11 mouse cellular contexts compared by ENCODE assay signal in the genomic region with DNA sequence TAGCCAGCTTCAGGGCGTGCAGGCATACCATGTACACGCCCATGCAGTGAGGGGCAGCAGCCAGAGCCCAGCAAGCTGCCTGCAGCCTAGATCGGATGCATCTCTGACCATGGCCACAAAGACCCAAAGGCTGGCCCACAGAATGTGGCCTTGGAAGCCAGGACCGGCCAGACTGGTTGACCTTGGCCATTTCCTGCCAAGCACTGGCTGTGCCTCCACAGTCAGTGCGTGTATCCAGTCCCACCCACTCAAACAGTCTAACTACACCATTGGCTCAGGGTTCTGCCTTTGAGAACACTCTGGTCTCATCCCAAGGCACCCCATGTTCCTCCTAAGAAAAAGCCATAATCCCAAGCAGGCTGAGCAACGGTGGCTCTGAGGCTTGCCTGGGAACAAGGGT.
DNase-seq lines count a peak whose midpoint lies in the region; ATAC-seq and TF ChIP-seq lines count a peak whose summit lies in the region.
"Had no signal": no experiment of that assay in that cellular context is flagged by ENCODE, and none has a peak within 500 bp of the region (broad histone marks: within the 10 kb centered on the region; RNA-seq: fewer than 3 reads in every experiment).

No protein-coding gene starts in this region.

- peak; percentile 12 for DNase-seq in kidney, adult 9 months
- no peak for DNase-seq in kidney, adult 8-10 months
- no peak for DNase-seq in spleen, adult 2 months (ENCODE audit: low read depth in 1 of 2, low spot score in 2 of 2)
- DNase-seq in spleen, postnatal 10 days (ENCODE audit: low spot score in 2 of 2) = no peak
- DNase-seq in testis, postnatal 14 days (ENCODE audit: low spot score) = peak; percentile 72
- DNase-seq in frontal cortex, postnatal 25 days (ENCODE audit: low spot score in 2 of 2) = no peak
- DNase-seq: gastrocnemius, postnatal 36 days had no signal

- no peaks in the 10 kb centered on the region for H3K9me3 ChIP-seq in hindbrain, embryonic 12.5 days (replicated peaks)
- H3K9me3 ChIP-seq: megakaryocyte, embryonic 14.5 days had no signal

- no peaks in the 10 kb centered on the region for H3K4me1 ChIP-seq in spleen, adult 2 months (ENCODE audit: control insufficient read depth, insufficient read depth, insufficient read length)
- peaks cover 77% of the 10 kb centered on the region for H3K4me1 ChIP-seq in hindbrain, embryonic 12.5 days

- no peak overlapping the region for H3K9ac ChIP-seq in hindbrain, embryonic 12.5 days

- no peaks in the 10 kb centered on the region for H3K27me3 ChIP-seq in spleen, adult 2 months (ENCODE audit: control insufficient read depth, insufficient read depth, low read length)
- no peaks in the 10 kb centered on the region for H3K27me3 ChIP-seq in hindbrain, embryonic 12.5 days

- ATAC-seq in hindbrain, embryonic 12.5 days (ENCODE audit: low FRiP score) = no peak
- no peak for ATAC-seq in megakaryocyte, adult 5-6 weeks (ENCODE audit: poor library complexity, severe bottlenecking)

- no peaks in the 10 kb centered on the region for H3K36me3 ChIP-seq in spleen, adult 2 months (ENCODE audit: control insufficient read depth, insufficient read depth, low read length)
- no peaks in the 10 kb centered on the region for H3K36me3 ChIP-seq in hindbrain, embryonic 12.5 days
- H3K36me3 ChIP-seq: G1E had no signal

- TF ChIP-seq CTCF in spleen, adult 2 months (IDR thresholded peaks at IDR 0.05; ENCODE audit: extremely low read depth, insufficient read depth, insufficient read length, insufficient replicate concordance) = no peak

- peak overlapping the region; percentile 27; the same call in 1 of the 2 replicates for H3K27ac ChIP-seq in spleen, adult 2 months (ENCODE audit: insufficient read depth, low read length)
- peak overlapping the region; percentile 80 for H3K27ac ChIP-seq in hindbrain, embryonic 12.5 days

- WGBS in spleen, adult 2 months = 85% methylated on average over 6 of the region's 6 CpGs
- 73% methylated on average over 6 of the region's 6 CpGs for WGBS in hindbrain, embryonic 12.5 days

- H3K4me2 ChIP-seq in hindbrain, embryonic 12.5 days (replicated peaks) = no peak overlapping the region

- H3K4me3 ChIP-seq in spleen, adult 2 months (ENCODE audit: extremely low read depth, insufficient read depth, insufficient read length) = no peak overlapping the region
- H3K4me3 ChIP-seq in hindbrain, embryonic 12.5 days = no peak overlapping the region
- H3K4me3 ChIP-seq: megakaryocyte, embryonic 14.5 days had no signal

- TF ChIP-seq POLR2A in spleen, adult 2 months (IDR thresholded peaks at IDR 0.05; ENCODE audit: low read depth, low read length) = no peak

Comparison
In these comparisons a context has a peak if more than half of its experiments do, and no peak if none do; other contexts are left out.
1. DNase-seq: peak in kidney, adult 9 months (single experiment) and testis, postnatal 14 days (single experiment); none in kidney, adult 8-10 months (0 of 2), spleen, adult 2 months (0 of 2), spleen, postnatal 10 days (0 of 2) and frontal cortex, postnatal 25 days (0 of 2).